Mouse (Mus musculus) myocyte (in vitro differentiated cells): ENCODE measurements around the gene Agmo. TPM values are rescaled to one million over a fixed set of nuclear protein-coding genes. Genes with fewer than 3 reads are reported as not detected.

ENCODE experiments used
- H3K27me3 ChIP-seq: one replicate; pipeline ENCODE4 v1.6.1; 2011; ENCODE audit not compliant: control insufficient read depth, insufficient read depth, insufficient read length
- H3K36me3 ChIP-seq: one replicate; pipeline ENCODE4 v1.6.1; 2011; ENCODE audit not compliant: control insufficient read depth, insufficient read depth
- H3K4me2 ChIP-seq: one replicate; pipeline ENCODE4 v1.6.1; 2011; ENCODE audit warnings: low read depth, control low read depth
- H3K4me3 ChIP-seq: one replicate; pipeline ENCODE4 v1.5.1; 2011; ENCODE audit warnings: mild to moderate bottlenecking, control low read depth, moderate library complexity
- H3K79me2 ChIP-seq: one replicate; pipeline ENCODE4 v1.6.1; 2011; ENCODE audit not compliant: control insufficient read depth, insufficient read depth
- H3ac ChIP-seq: one replicate; pipeline ENCODE4 v1.6.1; 2011; ENCODE audit not compliant: control insufficient read depth, insufficient read length
- CEBPB ChIP-seq: IDR thresholded peaks from 2 replicates; pipeline ENCODE4 v1.6.1; 2011; ENCODE audit warnings: mild to moderate bottlenecking, moderate library complexity; ENCODE audit not compliant: poor library complexity, insufficient read depth, severe bottlenecking
- E2F4 ChIP-seq: IDR thresholded peaks from one replicate; pipeline ENCODE4 v1.6.1; 2011; ENCODE audit warnings: mild to moderate bottlenecking, control low read depth, moderate library complexity; ENCODE audit not compliant: insufficient read depth
- MAX ChIP-seq: IDR thresholded peaks from one replicate; pipeline ENCODE4 v1.6.1; 2011; ENCODE audit warnings: low read depth, mild to moderate bottlenecking, control low read depth
- MYOD1 ChIP-seq, 3 experiments: IDR thresholded peaks; one replicate each; pipeline ENCODE4 v1.6.1; 2011; ENCODE audit warnings: control low read depth in 2 of 3, low read depth in 2 of 3, mild to moderate bottlenecking in 2 of 3, moderate library complexity in 1 of 3; ENCODE audit not compliant: insufficient read length in 2 of 3, control insufficient read depth in 1 of 3
- MYOG ChIP-seq, 3 experiments: IDR thresholded peaks; one replicate each; pipeline ENCODE4 v1.6.1; 2011; ENCODE audit warnings: control low read depth in 2 of 3, low read depth in 2 of 3, mild to moderate bottlenecking in 2 of 3; ENCODE audit not compliant: insufficient read length in 2 of 3, control insufficient read depth in 1 of 3, insufficient read depth in 1 of 3
- POLR2A ChIP-seq: IDR thresholded peaks from one replicate; pipeline ENCODE4 v1.6.1; 2011; ENCODE audit warnings: low read depth, mild to moderate bottlenecking, control low read depth, moderate library complexity; ENCODE audit not compliant: insufficient read length
- POLR2AphosphoS2 ChIP-seq: IDR thresholded peaks from one replicate; pipeline ENCODE4 v1.6.1; 2011; ENCODE audit warnings: low read depth, control low read depth; ENCODE audit not compliant: insufficient read length
- REST ChIP-seq: IDR thresholded peaks from one replicate; pipeline ENCODE4 v1.6.1; 2011; ENCODE audit warnings: mild to moderate bottlenecking, control low read depth, moderate library complexity; ENCODE audit not compliant: insufficient read depth, insufficient read length
- SRF ChIP-seq: IDR thresholded peaks from one replicate; pipeline ENCODE4 v1.6.1; 2011; ENCODE audit warnings: low read depth; ENCODE audit not compliant: control insufficient read depth, insufficient read length
- TCF12 ChIP-seq: IDR thresholded peaks from one replicate; pipeline ENCODE4 v1.6.1; 2011; ENCODE audit warnings: mild to moderate bottlenecking, control low read depth; ENCODE audit not compliant: poor library complexity, insufficient read depth, severe bottlenecking
- TCF3 ChIP-seq: IDR thresholded peaks from one replicate; pipeline ENCODE4 v1.6.1; 2011; ENCODE audit warnings: low read depth, control low read depth; ENCODE audit not compliant: insufficient read length
- USF1 ChIP-seq: IDR thresholded peaks from one replicate; pipeline ENCODE4 v1.6.1; 2011; ENCODE audit warnings: low read depth, mild to moderate bottlenecking, control low read depth, moderate library complexity
- polyA plus RNA-seq: library from polyadenylated mRNA; unstranded; fragments of >200 nt; fragmentation: generic; extraction: Trizol; gene quantifications from one replicate; pipeline ENCODE4 v1.2.1, GENCODE M21; 2012; ENCODE audit warnings: missing spikeins

Gene Agmo
- polyA plus RNA-seq, 1 experiment = not detected

DNA sequence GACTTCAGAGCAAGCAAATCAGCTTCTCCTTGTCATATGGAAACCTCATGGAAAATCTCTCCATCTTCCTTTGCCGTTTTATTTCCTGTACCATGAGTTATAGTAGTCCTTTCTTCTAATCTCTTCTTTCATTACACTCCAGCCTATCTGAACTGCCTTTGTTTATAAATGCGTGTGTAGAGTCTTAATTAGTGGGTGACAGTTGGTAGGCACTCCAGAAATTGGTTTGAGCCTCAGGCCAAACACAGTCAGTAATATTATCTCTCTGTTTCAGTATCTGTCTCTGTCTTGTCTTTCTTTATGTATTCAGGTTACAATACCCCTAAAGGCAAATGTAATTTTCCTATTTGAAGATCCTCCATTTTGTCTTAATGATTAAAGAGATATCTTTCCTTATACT, 208.2 kb downstream of the Agmo start:
- no peaks in the 10 kb centered on the region for H3K27me3 ChIP-seq
- no peak overlapping the region for H3K4me2 ChIP-seq
- no peaks in the 10 kb centered on the region for H3K79me2 ChIP-seq
- no peak overlapping the region for H3K4me3 ChIP-seq
- no peak for TF ChIP-seq CEBPB
- no peak for TF ChIP-seq REST
- TF ChIP-seq TCF3 = no peak
- no peak for TF ChIP-seq POLR2A
- TF ChIP-seq SRF = no peak
- no peak for TF ChIP-seq MAX
- no peak for TF ChIP-seq MYOG (IDR thresholded peaks at IDR 0.05; ENCODE audit: control insufficient read depth in 1 of 3, insufficient read depth in 1 of 3, insufficient read length in 2 of 3, low read depth in 2 of 3)
- TF ChIP-seq E2F4 = no peak
- TF ChIP-seq TCF12 = no peak
- no peak for TF ChIP-seq USF1
- no peak for TF ChIP-seq POLR2AphosphoS2
- no peak for TF ChIP-seq MYOD1 (IDR thresholded peaks at IDR 0.05; ENCODE audit: control insufficient read depth in 1 of 3, insufficient read length in 2 of 3, low read depth in 2 of 3)
- H3ac ChIP-seq = no peak overlapping the region
- H3K36me3 ChIP-seq = no peaks in the 10 kb centered on the region

GRCm38 (mm10) chr12:37450366-37451156, 209.1 kb downstream of the Agmo start:
- Histone ChIP-seq H3K79me2 (no peaks in the 10 kb centered on the region), H3K36me3 (no peaks in the 10 kb centered on the region), H3K27me3 (no peaks in the 10 kb centered on the region), H3ac (no peak overlapping the region), H3K4me2 (no peak overlapping the region), H3K4me3 (no peak overlapping the region)
- TF ChIP-seq POLR2A = no peak
- no peak for TF ChIP-seq USF1
- no peak for TF ChIP-seq SRF
- no peak for TF ChIP-seq REST
- no peak for TF ChIP-seq TCF12

DNA sequence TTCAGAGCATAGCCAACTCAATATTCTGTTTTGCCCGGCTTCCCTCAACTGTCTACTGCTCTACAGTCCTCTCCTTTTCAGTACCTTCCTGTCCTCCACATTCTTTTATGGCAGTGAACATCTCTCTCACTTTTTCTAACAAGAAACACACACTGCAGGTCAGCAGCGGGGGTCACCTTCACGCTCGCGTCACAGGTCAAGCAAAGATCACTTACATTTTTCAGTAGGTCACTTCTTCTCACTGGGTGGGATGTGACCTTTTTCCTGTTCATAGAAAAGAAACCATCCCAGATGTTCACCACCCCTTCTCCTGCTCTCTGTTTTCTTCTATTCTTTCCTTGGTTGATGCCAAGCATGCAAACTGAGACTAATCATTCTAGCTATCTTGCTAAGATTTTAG, 230.2 kb downstream of the Agmo start:
- Histone ChIP-seq H3K79me2 (no peaks in the 10 kb centered on the region), H3K27me3 (no peaks in the 10 kb centered on the region), H3ac (no peak overlapping the region), H3K36me3 (no peaks in the 10 kb centered on the region), H3K4me3 (no peak overlapping the region), H3K4me2 (no peak overlapping the region)
- no peak for TF ChIP-seq USF1
- TF ChIP-seq MYOD1 (IDR thresholded peaks at IDR 0.05; ENCODE audit: control insufficient read depth in 1 of 3, insufficient read length in 2 of 3, low read depth in 2 of 3) = no peak
- TF ChIP-seq CEBPB = no peak
- no peak for TF ChIP-seq SRF
- no peak for TF ChIP-seq POLR2AphosphoS2
- TF ChIP-seq POLR2A = no peak
- no peak for TF ChIP-seq E2F4
- TF ChIP-seq REST = no peak
- no peak for TF ChIP-seq MYOG (IDR thresholded peaks at IDR 0.05; ENCODE audit: control insufficient read depth in 1 of 3, insufficient read depth in 1 of 3, insufficient read length in 2 of 3, low read depth in 2 of 3)
- no peak for TF ChIP-seq MAX
- no peak for TF ChIP-seq TCF12
- TF ChIP-seq TCF3 = no peak

- no peak overlapping the region for H3ac ChIP-seq
- H3K4me3 ChIP-seq = no peak overlapping the region
- no peaks in the 10 kb centered on the region for H3K27me3 ChIP-seq
- H3K36me3 ChIP-seq = no peaks in the 10 kb centered on the region
- no peak overlapping the region for H3K4me2 ChIP-seq
- TF ChIP-seq REST = no peak
- no peak for TF ChIP-seq CEBPB
- TF ChIP-seq TCF12 = no peak
- TF ChIP-seq USF1 = no peak
- TF ChIP-seq MAX = no peak
- no peak for TF ChIP-seq MYOG (IDR thresholded peaks at IDR 0.05; ENCODE audit: control insufficient read depth in 1 of 3, insufficient read depth in 1 of 3, insufficient read length in 2 of 3, low read depth in 2 of 3)
- TF ChIP-seq POLR2AphosphoS2 = no peak
- TF ChIP-seq TCF3 = no peak
- TF ChIP-seq SRF = no peak
- TF ChIP-seq E2F4 = no peak
- TF ChIP-seq MYOD1 (IDR thresholded peaks at IDR 0.05; ENCODE audit: control insufficient read depth in 1 of 3, insufficient read length in 2 of 3, low read depth in 2 of 3) = no peak
- no peak for TF ChIP-seq POLR2A
- no peaks in the 10 kb centered on the region for H3K79me2 ChIP-seq
Measured at GRCm38 (mm10) chr12:37476849-37477248, 235.4 kb downstream of the Agmo start.

DNA sequence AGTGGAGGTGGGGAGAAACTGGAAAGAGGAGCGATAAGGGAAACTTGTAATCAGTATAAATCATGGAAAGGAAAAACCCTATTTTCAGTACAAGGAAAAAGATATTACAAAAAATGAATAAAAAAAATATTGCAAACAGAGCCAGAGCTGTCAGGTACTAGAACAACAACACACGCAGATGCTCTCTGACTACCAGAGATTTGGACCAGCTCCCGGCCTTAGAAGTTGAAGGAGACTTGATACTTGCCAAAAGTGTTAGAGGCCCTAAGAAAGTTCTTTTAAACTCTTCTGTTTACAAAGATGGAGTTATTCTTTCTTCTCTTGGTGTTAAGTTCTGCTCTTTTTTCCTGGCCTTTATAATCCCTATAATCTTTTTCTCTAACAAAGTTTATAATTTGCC, 246.6 kb downstream of the Agmo start:
- Histone ChIP-seq H3K4me3 (no peak overlapping the region), H3K36me3 (no peaks in the 10 kb centered on the region), H3ac (no peak overlapping the region), H3K4me2 (no peak overlapping the region), H3K27me3 (no peaks in the 10 kb centered on the region), H3K79me2 (no peaks in the 10 kb centered on the region)
- TF ChIP-seq MYOD1 (IDR thresholded peaks at IDR 0.05; ENCODE audit: control insufficient read depth in 1 of 3, insufficient read length in 2 of 3, low read depth in 2 of 3) (no peak), POLR2A (no peak), MAX (no peak), TCF12 (no peak), USF1 (no peak), SRF (no peak), REST (no peak), TCF3 (no peak), E2F4 (no peak), CEBPB (no peak), POLR2AphosphoS2 (no peak), MYOG (IDR thresholded peaks at IDR 0.05; ENCODE audit: control insufficient read depth in 1 of 3, insufficient read depth in 1 of 3, insufficient read length in 2 of 3, low read depth in 2 of 3) (no peak)
